Mouse (Mus musculus) CD4-positive helper T cell, adult 2 months (primary cell): ENCODE measurements around the gene Prkag1.

Experiments used
- DNase-seq: peaks from one replicate; pipeline ENCODE4 v3.0.0-alpha.2; 2012; ENCODE audit warnings: low read depth, missing footprints, low spot score

The Prkag1 gene

DNA sequence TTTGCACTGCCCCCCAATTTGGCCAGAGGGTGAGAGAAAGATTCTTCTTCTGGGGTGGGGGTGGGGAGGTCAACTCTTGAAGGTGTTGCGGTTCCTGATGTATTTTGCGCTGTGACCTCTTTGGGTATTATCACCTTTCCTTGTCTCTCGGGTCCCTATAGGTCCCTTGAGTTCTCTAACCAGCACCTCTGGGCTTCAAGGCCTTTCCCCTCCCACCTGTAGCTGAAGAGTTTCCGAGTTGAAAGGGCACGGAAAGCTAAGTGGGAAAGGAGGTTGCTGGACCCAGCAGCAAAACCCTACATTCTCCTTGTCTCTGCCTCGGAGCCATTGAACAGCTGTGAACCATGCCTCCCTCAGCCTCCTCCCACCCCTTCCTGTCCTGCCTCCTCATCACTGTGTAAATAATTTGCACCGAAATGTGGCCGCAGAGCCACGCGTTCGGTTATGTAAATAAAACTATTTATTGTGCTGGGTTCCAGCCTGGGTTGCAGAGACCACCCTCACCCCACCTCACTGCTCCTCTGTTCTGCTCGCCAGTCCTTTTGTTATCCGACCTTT, 38.1 kb downstream of the Prkag1 start:
- DNase-seq = no peak

GRCm38 (mm10) chr15:98792233-98793020, 38.9 kb downstream of the Prkag1 start:
- DNase-seq = peak; percentile 55

DNA sequence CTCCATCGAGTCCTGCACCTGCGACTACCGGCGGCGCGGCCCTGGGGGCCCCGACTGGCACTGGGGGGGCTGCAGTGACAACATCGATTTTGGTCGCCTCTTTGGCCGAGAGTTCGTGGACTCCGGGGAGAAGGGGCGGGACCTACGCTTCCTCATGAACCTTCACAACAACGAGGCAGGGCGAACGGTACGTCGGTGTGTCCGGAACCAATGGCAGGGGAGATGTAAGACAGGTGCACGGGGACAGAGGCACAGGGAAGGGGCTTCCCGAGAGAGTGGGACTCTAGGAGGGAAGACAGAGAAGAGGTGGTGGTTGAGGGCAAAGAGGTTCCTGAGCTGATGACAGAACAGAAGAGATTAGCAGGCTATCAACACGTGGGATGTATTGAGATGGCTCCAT, 39.5 kb downstream of the Prkag1 start:
- no peak for DNase-seq

- no peak for DNase-seq
Observed at GRCm38 (mm10) chr15:98791221-98791620, 40.1 kb downstream of the Prkag1 start.

DNA sequence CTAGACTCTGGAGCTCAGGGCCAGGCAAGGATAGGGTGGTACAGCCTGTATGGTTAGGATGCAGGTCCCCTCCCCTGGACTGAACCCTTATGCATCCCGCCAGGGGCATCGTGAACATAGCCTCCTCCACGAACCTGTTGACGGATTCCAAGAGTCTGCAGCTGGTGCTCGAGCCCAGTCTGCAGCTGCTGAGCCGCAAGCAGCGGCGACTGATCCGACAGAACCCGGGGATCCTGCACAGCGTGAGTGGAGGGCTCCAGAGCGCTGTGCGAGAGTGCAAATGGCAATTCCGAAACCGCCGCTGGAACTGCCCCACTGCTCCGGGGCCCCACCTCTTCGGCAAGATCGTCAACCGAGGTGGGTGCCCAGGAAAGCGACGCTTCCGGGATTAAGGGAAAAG, 40.6 kb downstream of the Prkag1 start:
- DNase-seq = no peak

- peak; percentile 63 for DNase-seq
Observed at GRCm38 (mm10) chr15:98789661-98790535, 41.4 kb downstream of the Prkag1 start, which contains the start of gene Wnt1. TSS of gene Wnt1 (plus strand) at chr15:98789857.

DNA sequence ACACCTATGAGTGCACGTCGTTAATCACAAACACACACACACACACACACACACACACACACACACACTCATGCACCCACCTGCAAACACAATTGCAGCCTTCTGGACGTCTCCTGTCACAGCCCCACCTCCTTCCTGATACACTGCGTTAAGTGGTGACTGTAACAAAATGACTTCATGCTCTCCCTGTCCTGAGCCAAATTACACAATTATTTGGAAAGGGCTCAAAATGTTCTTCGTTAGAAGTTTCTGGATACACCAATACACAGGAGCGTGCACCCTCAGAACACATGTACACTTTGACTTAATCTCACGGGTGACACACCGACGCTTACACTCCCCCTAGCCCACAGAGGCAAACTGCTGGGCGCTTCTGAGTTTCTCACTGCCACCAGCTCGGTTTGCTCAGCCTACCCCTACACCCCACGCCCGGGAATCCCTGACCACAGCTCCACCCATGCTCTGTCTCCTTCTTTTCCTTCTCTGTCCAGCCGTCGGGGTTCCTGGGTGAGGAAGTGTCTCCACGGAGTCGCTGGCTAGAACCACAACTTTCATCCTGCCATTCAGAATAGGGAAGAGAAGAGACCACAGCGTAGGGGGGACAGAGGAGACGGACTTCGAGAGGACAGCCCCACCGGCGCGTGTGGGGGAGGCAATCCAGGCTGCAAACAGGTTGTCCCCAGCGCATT, 42.2 kb downstream of the Prkag1 start:
- DNase-seq = no peak

DNA sequence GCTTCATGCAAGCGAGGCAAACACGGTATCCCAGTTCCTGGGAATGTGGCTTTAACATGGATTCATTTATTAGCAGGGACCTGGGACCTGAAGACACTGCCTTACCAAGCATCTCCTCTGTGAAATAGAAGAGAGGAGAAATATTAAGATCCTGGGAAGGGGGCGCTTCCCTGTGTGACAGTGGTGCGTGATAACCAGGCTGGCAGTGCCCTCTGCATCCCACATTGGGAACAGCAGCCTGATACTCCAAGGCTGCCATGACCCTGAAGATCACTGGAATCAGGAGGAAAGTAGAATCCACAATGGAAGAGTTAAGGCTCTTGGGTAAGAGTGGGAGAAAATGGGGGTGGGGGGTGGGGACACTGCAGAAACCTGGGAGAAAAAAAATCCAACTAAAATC, 43.4 kb downstream of the Prkag1 start:
- no peak for DNase-seq

- DNase-seq = no peak
Observed at GRCm38 (mm10) chr15:98785744-98786143, 45.6 kb downstream of the Prkag1 start.

GRCm38 (mm10) chr15:98781166-98781565, 50.2 kb downstream of the Prkag1 start:
- DNase-seq = no peak

DNA sequence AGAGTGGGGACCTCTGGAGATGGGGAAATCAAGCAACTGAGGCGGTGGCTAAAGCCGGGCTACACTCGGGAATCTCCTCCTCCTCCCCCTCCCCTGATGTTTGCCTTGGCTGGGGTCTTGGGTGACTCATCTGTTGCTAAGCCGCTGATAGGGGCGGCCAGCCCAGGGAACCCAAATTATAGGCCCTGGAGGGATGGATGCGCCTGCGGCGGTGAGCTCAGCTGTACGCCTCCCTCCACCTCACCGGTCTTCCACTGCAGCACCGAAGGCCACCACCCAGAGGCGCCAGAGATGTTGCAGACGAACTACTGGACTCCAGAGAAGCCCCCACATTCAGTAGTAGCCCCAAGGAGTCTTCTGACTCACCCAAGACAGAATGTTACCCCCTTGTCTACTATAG, 50.7 kb downstream of the Prkag1 start:
- DNase-seq = no peak

GRCm38 (mm10) chr15:98780075-98780474, 51.2 kb downstream of the Prkag1 start:
- DNase-seq = no peak

- no peak for DNase-seq
Observed at GRCm38 (mm10) chr15:98778806-98779205, 52.5 kb downstream of the Prkag1 start.

GRCm38 (mm10) chr15:98778191-98778770, 53.0 kb downstream of the Prkag1 start:
- no peak for DNase-seq

GRCm38 (mm10) chr15:98777762-98778161, 53.6 kb downstream of the Prkag1 start, which contains the start of gene Wnt10b:
TSS of gene Wnt10b (minus strand) at chr15:98778150.
- DNase-seq = no peak

- DNase-seq = no peak
Observed at GRCm38 (mm10) chr15:98777005-98777616, 54.2 kb downstream of the Prkag1 start.

GRCm38 (mm10) chr15:98776280-98777004, 54.9 kb downstream of the Prkag1 start:
- peak; percentile 73 for DNase-seq

GRCm38 (mm10) chr15:98775533-98775932, 55.8 kb downstream of the Prkag1 start:
- no peak for DNase-seq

- no peak for DNase-seq
Observed at GRCm38 (mm10) chr15:98774096-98774495, 57.2 kb downstream of the Prkag1 start.
